Mouse (Mus musculus): ENCODE results near the gene Map7. TPM values are rescaled to one million over a fixed set of nuclear protein-coding genes. Genes with fewer than 3 reads are reported as not detected.

Gene Map7
- 32.3 and 33.9 TPM in 2 replicates for polyA plus RNA-seq (2015; fragmentation: Nextera tagmentation; extraction: Ambion mirVana)

- Histone ChIP-seq H3K4me1 (ENCODE audit: insufficient read depth, low read length) (no peaks in the 10 kb centered on the region), H3K9ac (replicated peaks; ENCODE audit: low read length) (peak within 1 kb of the TSS; percentile 84), H3K9me3 (ENCODE audit: low read length) (no peaks in the 10 kb centered on the region), H3K27me3 (ENCODE audit: insufficient read depth, low read length) (peaks cover 19% of the 10 kb centered on the region), H3K36me3 (ENCODE audit: insufficient read depth, low read length) (no peaks in the 10 kb centered on the region), H3K27ac (ENCODE audit: low read length) (peak within 1 kb of the TSS; percentile 75), H3K4me3 (ENCODE audit: low read length) (peak within 1 kb of the TSS; percentile 76), H3K4me2 (replicated peaks; ENCODE audit: low read depth, low read length) (peak within 1 kb of the TSS; percentile 93)
- 4% methylated on average over 50 of the region's 51 CpGs for WGBS
- no peak for ATAC-seq (ENCODE audit: low FRiP score, low TSS enrichment)
These were observed at the start of gene Map7 for GRCm38 (mm10) chr10:20148130-20148772. Gene Map7, plus strand, starts transcription at chr10:20148471.

- Histone ChIP-seq H3K27ac (ENCODE audit: low read length) (no peak overlapping the region), H3K27me3 (ENCODE audit: insufficient read depth, low read length) (no peaks in the 10 kb centered on the region), H3K4me3 (ENCODE audit: low read length) (no peak overlapping the region), H3K36me3 (ENCODE audit: insufficient read depth, low read length) (peaks cover 7% of the 10 kb centered on the region; the same call in 1 of the 2 replicates), H3K9ac (replicated peaks; ENCODE audit: low read length) (no peak overlapping the region), H3K4me2 (replicated peaks; ENCODE audit: low read depth, low read length) (no peak overlapping the region), H3K9me3 (ENCODE audit: low read length) (no peaks in the 10 kb centered on the region), H3K4me1 (ENCODE audit: insufficient read depth, low read length) (no peaks in the 10 kb centered on the region; the same call in 1 of the 2 replicates)
- no peak for ATAC-seq (ENCODE audit: low FRiP score, low TSS enrichment)
- WGBS = 96% methylated on average over 6 of the region's 6 CpGs
These were observed 46.8 kb upstream of the Map7 start for GRCm38 (mm10) chr10:20101456-20101855.

- ATAC-seq (ENCODE audit: low FRiP score, low TSS enrichment) = no peak
These were observed 43.9 kb upstream of the Map7 start for GRCm38 (mm10) chr10:20104271-20104931.

GRCm38 (mm10) chr10:20105575-20105974 is 42.7 kb upstream of the Map7 start:
- H3K9ac ChIP-seq (replicated peaks; ENCODE audit: low read length) = no peak overlapping the region
- no peak for ATAC-seq (ENCODE audit: low FRiP score, low TSS enrichment)
- no peak overlapping the region for H3K4me2 ChIP-seq (replicated peaks; ENCODE audit: low read depth, low read length)
- H3K9me3 ChIP-seq (ENCODE audit: low read length) = no peaks in the 10 kb centered on the region
- no peak overlapping the region for H3K4me3 ChIP-seq (ENCODE audit: low read length)
- H3K4me1 ChIP-seq (ENCODE audit: insufficient read depth, low read length) = no peaks in the 10 kb centered on the region; the same call in 1 of the 2 replicates
- H3K27ac ChIP-seq (ENCODE audit: low read length) = no peak overlapping the region
- H3K27me3 ChIP-seq (ENCODE audit: insufficient read depth, low read length) = no peaks in the 10 kb centered on the region
- H3K36me3 ChIP-seq (ENCODE audit: insufficient read depth, low read length) = no peaks in the 10 kb centered on the region
- 67% methylated on average over 4 of the region's 4 CpGs for WGBS

More at GRCm38 (mm10) chr10:20104271-20104931, 43.9 kb upstream of the Map7 start:
- Histone ChIP-seq H3K27ac (ENCODE audit: low read length) (no peak overlapping the region), H3K9ac (replicated peaks; ENCODE audit: low read length) (no peak overlapping the region), H3K4me2 (replicated peaks; ENCODE audit: low read depth, low read length) (no peak overlapping the region), H3K9me3 (ENCODE audit: low read length) (no peaks in the 10 kb centered on the region), H3K4me3 (ENCODE audit: low read length) (no peak overlapping the region), H3K4me1 (ENCODE audit: insufficient read depth, low read length) (no peaks in the 10 kb centered on the region; the same call in 1 of the 2 replicates), H3K36me3 (ENCODE audit: insufficient read depth, low read length) (peaks cover 6% of the 10 kb centered on the region; the same call in 1 of the 2 replicates), H3K27me3 (ENCODE audit: insufficient read depth, low read length) (no peaks in the 10 kb centered on the region)
- 59% methylated on average over 8 of the region's 8 CpGs for WGBS

- no peak overlapping the region for H3K9ac ChIP-seq (replicated peaks; ENCODE audit: low read length)
- no peaks in the 10 kb centered on the region for H3K9me3 ChIP-seq (ENCODE audit: low read length)
- H3K4me1 ChIP-seq (ENCODE audit: insufficient read depth, low read length) = no peaks in the 10 kb centered on the region; the same call in 1 of the 2 replicates
- no peak overlapping the region for H3K4me3 ChIP-seq (ENCODE audit: low read length)
- H3K36me3 ChIP-seq (ENCODE audit: insufficient read depth, low read length) = no peaks in the 10 kb centered on the region
- ATAC-seq (ENCODE audit: low FRiP score, low TSS enrichment) = no peak
- H3K4me2 ChIP-seq (replicated peaks; ENCODE audit: low read depth, low read length) = no peak overlapping the region
- WGBS = 90% methylated on average over 14 of the region's 14 CpGs
- H3K27ac ChIP-seq (ENCODE audit: low read length) = no peak overlapping the region
- H3K27me3 ChIP-seq (ENCODE audit: insufficient read depth, low read length) = no peaks in the 10 kb centered on the region
These were observed 41.2 kb upstream of the Map7 start for GRCm38 (mm10) chr10:20107031-20107430.

- no peak overlapping the region for H3K4me2 ChIP-seq (replicated peaks; ENCODE audit: low read depth, low read length)
- no peak overlapping the region for H3K27ac ChIP-seq (ENCODE audit: low read length)
- 94% methylated on average over 5 of the region's 5 CpGs for WGBS
- H3K36me3 ChIP-seq (ENCODE audit: insufficient read depth, low read length) = no peaks in the 10 kb centered on the region
- H3K4me1 ChIP-seq (ENCODE audit: insufficient read depth, low read length) = no peaks in the 10 kb centered on the region
- ATAC-seq (ENCODE audit: low FRiP score, low TSS enrichment) = no peak
- no peak overlapping the region for H3K4me3 ChIP-seq (ENCODE audit: low read length)
- no peak overlapping the region for H3K9ac ChIP-seq (replicated peaks; ENCODE audit: low read length)
- H3K27me3 ChIP-seq (ENCODE audit: insufficient read depth, low read length) = no peaks in the 10 kb centered on the region
- H3K9me3 ChIP-seq (ENCODE audit: low read length) = no peaks in the 10 kb centered on the region
These were observed 36.8 kb upstream of the Map7 start for GRCm38 (mm10) chr10:20111508-20111907.

GRCm38 (mm10) chr10:20112026-20112973 is 36.0 kb upstream of the Map7 start:
- 85% methylated on average over 18 of the region's 18 CpGs for WGBS
- no peak overlapping the region for H3K4me3 ChIP-seq (ENCODE audit: low read length)
- no peaks in the 10 kb centered on the region for H3K4me1 ChIP-seq (ENCODE audit: insufficient read depth, low read length)
- H3K4me2 ChIP-seq (replicated peaks; ENCODE audit: low read depth, low read length) = no peak overlapping the region
- H3K9ac ChIP-seq (replicated peaks; ENCODE audit: low read length) = no peak overlapping the region
- H3K27me3 ChIP-seq (ENCODE audit: insufficient read depth, low read length) = no peaks in the 10 kb centered on the region
- no peak overlapping the region for H3K27ac ChIP-seq (ENCODE audit: low read length)
- no peak for ATAC-seq (ENCODE audit: low FRiP score, low TSS enrichment)
- H3K36me3 ChIP-seq (ENCODE audit: insufficient read depth, low read length) = no peaks in the 10 kb centered on the region
- H3K9me3 ChIP-seq (ENCODE audit: low read length) = no peaks in the 10 kb centered on the region

GRCm38 (mm10) chr10:20119504-20120425 is 28.5 kb upstream of the Map7 start:
- WGBS = 92% methylated on average over 15 of the region's 15 CpGs
- peaks cover 6% of the 10 kb centered on the region; the same call in 1 of the 2 replicates for H3K36me3 ChIP-seq (ENCODE audit: insufficient read depth, low read length)
- no peak overlapping the region for H3K4me2 ChIP-seq (replicated peaks; ENCODE audit: low read depth, low read length)
- H3K27me3 ChIP-seq (ENCODE audit: insufficient read depth, low read length) = no peaks in the 10 kb centered on the region
- H3K27ac ChIP-seq (ENCODE audit: low read length) = no peak overlapping the region
- no peaks in the 10 kb centered on the region for H3K9me3 ChIP-seq (ENCODE audit: low read length)
- H3K9ac ChIP-seq (replicated peaks; ENCODE audit: low read length) = no peak overlapping the region
- H3K4me3 ChIP-seq (ENCODE audit: low read length) = no peak overlapping the region
- H3K4me1 ChIP-seq (ENCODE audit: insufficient read depth, low read length) = no peaks in the 10 kb centered on the region
- no peak for ATAC-seq (ENCODE audit: low FRiP score, low TSS enrichment)

GRCm38 (mm10) chr10:20121981-20122380 is 26.3 kb upstream of the Map7 start:
- 85% methylated on average over 4 of the region's 4 CpGs for WGBS
- H3K36me3 ChIP-seq (ENCODE audit: insufficient read depth, low read length) = peaks cover 6% of the 10 kb centered on the region; the same call in 1 of the 2 replicates
- no peaks in the 10 kb centered on the region for H3K9me3 ChIP-seq (ENCODE audit: low read length)
- no peak overlapping the region for H3K4me3 ChIP-seq (ENCODE audit: low read length)
- no peak for ATAC-seq (ENCODE audit: low FRiP score, low TSS enrichment)
- H3K9ac ChIP-seq (replicated peaks; ENCODE audit: low read length) = no peak overlapping the region
- no peak overlapping the region for H3K4me2 ChIP-seq (replicated peaks; ENCODE audit: low read depth, low read length)
- no peaks in the 10 kb centered on the region for H3K4me1 ChIP-seq (ENCODE audit: insufficient read depth, low read length)
- H3K27me3 ChIP-seq (ENCODE audit: insufficient read depth, low read length) = no peaks in the 10 kb centered on the region
- H3K27ac ChIP-seq (ENCODE audit: low read length) = no peak overlapping the region

Data from kidney, embryonic 16.5 days (tissue).